Mouse (Mus musculus) heart, adult 2 months (tissue): ENCODE data around the gene Dnajc13.

Experiments used
- CTCF ChIP-seq: fragments of 200-600 bp; IDR thresholded peaks from 2 replicates; pipeline ENCODE4 v1.8.1; 2022; ENCODE audit warnings: antibody characterized with exemption, mild to moderate bottlenecking, moderate library complexity
- EP300 ChIP-seq: fragments of 200-500 bp; IDR thresholded peaks from 2 replicates; pipeline ENCODE4 v1.6.1; 2011; ENCODE audit warnings: low read depth, low read length, control low read depth; ENCODE audit not compliant: insufficient read depth

GRCm38 (mm10) chr9:104262823-104263352, at the start of gene Dnajc13:
- no peak for TF ChIP-seq CTCF
- no peak for TF ChIP-seq EP300
